Mouse (Mus musculus): Measurements from ENCODE around the gene Slc38a10.
A peak's percentile ranks its signal among the peaks of the same experiment; 100 is the strongest.

Slc38a10 gene

GRCm38 (mm10) chr11:120137625-120138004, 13.5 kb downstream of the Slc38a10 start:
- no peak for DNase-seq

DNA sequence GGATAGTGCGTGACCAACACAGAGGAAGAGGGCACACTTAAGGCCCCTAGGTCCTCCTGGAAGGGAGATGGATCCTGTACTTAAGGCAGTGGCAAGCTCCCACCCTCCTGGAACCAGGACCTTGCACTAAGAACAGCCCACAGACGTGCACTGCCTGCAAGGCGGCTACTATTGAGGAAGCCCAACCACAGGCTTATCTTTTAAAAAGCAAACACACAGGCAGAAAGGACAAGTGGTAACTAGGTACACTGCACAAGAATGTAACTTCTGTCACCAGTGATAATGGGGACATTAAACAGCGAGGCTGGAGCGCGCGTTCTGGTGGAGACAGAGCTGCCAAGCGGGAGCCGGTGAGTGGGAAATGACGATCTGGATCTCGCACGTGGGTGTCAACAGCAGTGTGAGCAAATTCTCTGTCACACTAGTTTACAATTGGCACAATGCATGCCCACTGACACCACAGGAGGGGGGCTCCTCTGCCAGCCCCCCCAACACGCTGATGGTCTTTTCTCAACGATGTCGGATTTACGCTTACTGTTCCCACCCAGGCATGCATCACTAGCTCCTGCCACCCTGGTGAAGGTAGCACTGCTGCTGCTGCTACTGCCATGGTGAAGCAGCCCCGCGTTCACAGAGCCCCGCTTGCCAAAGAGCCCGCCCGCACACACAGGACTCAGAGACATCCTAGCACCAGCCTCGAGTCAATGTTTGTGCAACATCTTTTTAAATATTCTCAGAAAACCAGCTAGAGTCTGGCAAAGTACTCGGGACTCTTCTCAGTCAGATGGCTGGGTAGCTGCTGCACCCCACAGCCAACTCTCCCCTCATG, 14.1 kb downstream of the Slc38a10 start:
- DNase-seq, result peak; percentile 18

DNA sequence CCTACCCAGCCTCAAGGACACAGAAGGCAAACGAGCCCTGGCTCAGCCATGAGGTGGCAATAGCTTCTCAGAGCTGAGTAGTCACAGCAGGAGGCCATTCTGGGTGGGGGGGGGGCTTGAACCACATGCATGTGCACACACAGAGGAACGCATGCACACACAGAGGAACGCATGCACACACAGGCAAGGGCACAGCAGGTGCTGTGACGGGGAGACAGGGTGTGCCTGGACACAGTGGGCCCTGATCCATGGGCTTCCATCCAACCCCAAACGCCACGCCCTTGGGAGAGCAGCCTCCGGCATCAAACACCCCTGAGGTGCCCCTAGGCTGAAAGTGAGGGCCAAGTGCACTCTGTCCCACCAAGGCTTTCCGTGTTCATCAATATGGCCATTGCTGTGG, 15.0 kb downstream of the Slc38a10 start:
- DNase-seq, result no peak

DNA sequence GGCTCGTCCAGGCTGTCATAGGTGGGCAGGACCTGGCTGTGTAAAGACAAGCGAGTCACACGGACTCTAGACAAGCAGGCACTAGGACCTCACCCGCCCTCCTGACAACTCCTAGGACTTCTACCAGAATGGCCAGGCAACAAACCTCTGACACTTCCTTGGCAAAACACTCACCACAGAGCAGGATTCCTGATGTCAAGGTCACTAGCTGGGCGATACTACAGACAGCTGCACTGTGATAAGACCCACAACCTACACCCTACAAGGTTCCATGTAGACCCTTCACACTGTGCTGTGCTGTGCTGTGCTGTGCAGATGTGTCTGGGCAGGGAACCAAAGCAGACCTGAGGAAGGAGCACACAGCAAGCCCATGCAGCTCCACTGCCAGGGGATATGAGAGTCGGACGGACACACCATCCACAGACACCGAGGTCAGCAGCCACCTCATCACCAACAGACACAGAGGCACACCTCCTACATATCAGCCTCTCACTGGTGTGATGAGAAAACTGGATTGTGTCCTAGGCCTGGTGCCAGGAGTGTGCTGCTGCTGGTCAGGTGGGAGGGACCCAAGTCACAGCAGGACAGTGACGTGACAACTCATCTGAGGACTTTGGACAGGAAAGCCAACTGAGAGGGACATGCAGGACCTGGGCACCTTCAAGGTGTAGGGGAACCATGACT, 16.2 kb downstream of the Slc38a10 start:
- no peak for DNase-seq

- no peak for DNase-seq
Measured at GRCm38 (mm10) chr11:120134148-120134547, 17.0 kb downstream of the Slc38a10 start.

GRCm38 (mm10) chr11:120129281-120129680, 21.9 kb downstream of the Slc38a10 start:
- no peak for DNase-seq

DNA sequence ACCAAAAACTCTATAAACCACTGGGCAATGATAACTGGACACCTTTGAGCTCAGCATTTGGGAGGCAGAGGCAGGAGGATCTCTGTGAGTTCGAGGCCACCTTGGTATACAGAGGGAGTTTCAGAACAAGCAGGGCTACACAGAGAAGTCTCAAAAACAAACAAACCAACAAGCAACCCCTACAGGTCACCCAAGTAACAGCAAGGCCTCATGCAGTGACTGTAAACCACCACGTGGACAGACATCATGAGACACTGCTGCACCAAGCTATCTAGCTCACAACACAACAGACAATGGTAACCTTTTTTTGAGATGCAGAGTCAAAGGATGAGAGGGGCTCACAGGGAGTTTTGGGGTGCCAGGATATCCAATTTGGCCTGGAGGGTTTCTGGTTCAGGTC, 24.3 kb downstream of the Slc38a10 start:
- DNase-seq, result no peak

- DNase-seq, result no peak
Measured at GRCm38 (mm10) chr11:120122126-120122525, 29.0 kb downstream of the Slc38a10 start.

GRCm38 (mm10) chr11:120120642-120121420, 30.3 kb downstream of the Slc38a10 start:
- DNase-seq, result peak; percentile 84

- no peak for DNase-seq
Measured at GRCm38 (mm10) chr11:120119936-120120541, 31.1 kb downstream of the Slc38a10 start.

DNA sequence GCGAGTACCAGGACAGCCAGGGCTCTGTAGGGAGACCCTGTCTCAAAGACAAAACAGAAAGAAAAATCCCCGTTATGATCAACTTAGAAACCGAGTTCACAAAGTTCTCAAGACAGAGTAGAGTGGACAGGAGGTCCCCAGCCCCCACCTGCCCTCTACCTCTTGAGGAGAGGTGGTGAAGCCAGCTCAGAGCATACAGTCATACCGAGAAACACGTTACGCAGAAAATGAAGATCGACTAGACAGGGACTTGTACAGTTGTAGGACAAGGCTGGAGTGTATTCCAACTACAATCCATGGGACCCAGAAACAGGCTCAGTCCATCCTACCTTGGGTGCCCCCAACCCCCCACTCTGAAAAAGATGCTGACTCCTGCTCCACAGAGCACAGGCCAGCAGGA, 32.0 kb downstream of the Slc38a10 start:
- no peak for DNase-seq

GRCm38 (mm10) chr11:120117626-120118025, 33.5 kb downstream of the Slc38a10 start:
- DNase-seq, result no peak

- no peak for DNase-seq
Measured at GRCm38 (mm10) chr11:120114488-120115215, 36.5 kb downstream of the Slc38a10 start.

DNA sequence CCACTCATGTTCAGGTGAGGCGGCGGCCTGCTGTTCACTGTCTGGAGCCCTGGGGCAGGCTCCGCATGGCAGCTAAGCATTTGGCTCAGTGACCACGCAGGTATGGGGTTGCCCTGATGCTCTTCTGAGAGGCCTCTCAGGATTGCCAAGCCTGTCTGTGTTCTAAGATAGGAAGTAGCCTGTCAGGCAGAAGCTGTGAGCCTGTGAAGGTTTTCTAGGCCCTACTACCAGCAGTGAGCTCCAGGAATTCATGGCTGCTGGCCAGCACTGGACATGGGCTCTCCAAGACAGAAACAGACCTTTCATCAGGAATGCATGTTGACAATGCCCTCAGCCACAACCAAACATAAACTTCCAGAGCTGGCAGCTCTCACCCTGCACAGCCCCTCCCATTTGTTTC, 39.0 kb downstream of the Slc38a10 start:
- no peak for DNase-seq

GRCm38 (mm10) chr11:120111033-120111432, 40.1 kb downstream of the Slc38a10 start:
- DNase-seq, result peak; percentile 72

GRCm38 (mm10) chr11:120110554-120110953, 40.6 kb downstream of the Slc38a10 start:
- no peak for DNase-seq

- DNase-seq, result no peak
Measured at GRCm38 (mm10) chr11:120109558-120110210, 41.5 kb downstream of the Slc38a10 start.

- DNase-seq, result no peak
Measured at GRCm38 (mm10) chr11:120107796-120108195, 43.4 kb downstream of the Slc38a10 start.

DNA sequence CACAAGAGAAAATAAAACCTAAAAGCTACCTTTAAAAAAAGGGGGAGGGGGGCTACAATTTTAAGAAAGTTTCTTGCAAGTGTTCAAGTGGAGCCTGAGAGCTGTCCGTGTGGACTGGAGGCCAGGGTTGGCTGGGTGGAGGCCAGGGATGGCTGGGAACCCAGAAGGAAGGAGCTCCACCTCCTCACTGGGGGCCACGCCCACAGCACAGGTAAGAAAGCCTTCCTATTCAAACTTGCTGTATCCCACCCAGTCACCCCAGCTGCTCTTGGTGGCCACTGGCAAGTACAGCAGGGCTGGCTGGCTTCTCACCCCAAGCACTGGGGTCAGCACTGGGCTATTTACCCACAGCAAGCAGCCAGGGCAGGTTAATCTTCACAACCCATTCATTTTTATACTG, 44.1 kb downstream of the Slc38a10 start:
- no peak for DNase-seq

DNA sequence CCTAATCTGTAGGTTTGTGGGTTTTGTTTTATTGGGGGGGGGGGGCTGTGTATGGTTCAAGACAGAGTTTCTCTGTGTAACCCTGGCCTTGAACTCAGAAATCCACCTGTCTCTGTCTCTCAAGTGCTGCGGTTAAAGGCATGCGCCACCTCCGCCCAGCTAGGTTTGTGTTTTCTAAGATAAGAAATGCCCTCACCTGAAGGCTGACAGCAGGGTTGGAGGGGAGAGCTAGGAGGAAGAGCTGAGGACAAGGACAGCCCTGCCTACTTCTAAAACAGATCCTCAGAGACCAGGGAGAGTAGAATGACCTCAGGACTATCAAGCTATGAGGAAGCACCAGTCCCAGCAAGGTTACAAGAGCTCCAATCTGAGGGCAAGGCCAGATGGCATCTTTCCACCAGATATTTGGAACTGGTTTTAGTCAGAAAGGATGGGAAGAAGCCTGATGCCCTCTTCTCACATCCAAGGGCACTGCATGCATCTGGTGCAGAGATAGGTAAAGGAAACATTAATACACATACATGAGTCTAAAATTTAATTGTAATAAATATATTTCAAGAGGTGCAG, 47.6 kb downstream of the Slc38a10 start:
- DNase-seq, result no peak

DNA sequence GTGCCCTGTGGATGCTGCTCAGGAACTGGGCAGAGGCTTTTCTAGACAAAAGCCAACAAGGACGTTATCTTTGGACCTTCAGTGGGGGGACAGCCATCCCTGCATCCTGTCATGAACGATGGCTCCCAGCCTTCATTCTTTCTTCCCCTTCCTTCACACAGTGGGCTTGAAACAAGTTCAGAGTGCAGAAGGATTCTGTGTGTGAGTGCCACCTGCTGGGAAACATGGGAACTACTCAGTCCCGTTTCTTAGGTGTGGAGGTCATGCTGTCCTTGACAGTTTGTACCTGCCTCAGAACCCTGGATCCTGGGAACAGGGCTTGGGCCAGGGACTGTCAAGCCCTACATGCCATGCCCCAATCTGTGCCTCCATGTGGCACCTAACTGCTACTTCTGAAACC, 50.1 kb downstream of the Slc38a10 start:
- DNase-seq, result peak; percentile 59

All from right cerebral cortex, postnatal 4 days (tissue).